In genomic region chr2:145730905-145731304, GRCm38 (mm10) we compare ENCODE assay signal across 24 mouse cellular contexts.
"Had no signal": no experiment of that assay in that cellular context is flagged by ENCODE, and none has a peak within 500 bp of the region (broad histone marks: within the 10 kb centered on the region; RNA-seq: fewer than 3 reads in every experiment).

No protein-coding gene starts in this region.

- DNase-seq: gastrocnemius, postnatal 14 days; gastrocnemius, postnatal 36 days; heart, adult 2 months; heart, postnatal 10 days; heart, postnatal 4 days; kidney, adult 18-20 months; kidney, adult 8-10 months; kidney, postnatal 10 days; kidney, postnatal 25 days; kidney, postnatal 4 days; layer of hippocampus, postnatal 36 days; left cerebral cortex, postnatal 4 days had no signal

- H3K36me3 ChIP-seq: heart, embryonic 12.5 days; hindbrain, embryonic 10.5 days; hindbrain, embryonic 12.5 days; intestine, embryonic 15.5 days; limb, embryonic 13.5 days; limb, embryonic 15.5 days; liver, embryonic 12.5 days had no signal

- H3K4me1 ChIP-seq: heart, embryonic 12.5 days; hindbrain, embryonic 10.5 days; hindbrain, embryonic 12.5 days; intestine, embryonic 15.5 days; limb, embryonic 15.5 days; liver, embryonic 12.5 days had no signal

- H3K27me3 ChIP-seq: heart, embryonic 12.5 days; hindbrain, embryonic 12.5 days; intestine, embryonic 15.5 days; limb, embryonic 13.5 days; limb, embryonic 15.5 days; liver, embryonic 12.5 days had no signal

- ATAC-seq: hindbrain, embryonic 16.5 days; intestine, embryonic 15.5 days; intestine, postnatal 0 days; liver, embryonic 12.5 days had no signal

- H3K4me2 ChIP-seq: heart, embryonic 12.5 days; hindbrain, embryonic 12.5 days; hindbrain, embryonic 14.5 days; intestine, embryonic 15.5 days; limb, embryonic 13.5 days; limb, embryonic 15.5 days; liver, embryonic 12.5 days had no signal

- H3K9ac ChIP-seq: heart, embryonic 12.5 days; hindbrain, embryonic 12.5 days; hindbrain, embryonic 14.5 days; intestine, embryonic 15.5 days; limb, embryonic 13.5 days; limb, embryonic 15.5 days; liver, embryonic 12.5 days; liver, embryonic 14.5 days had no signal

- H3K9me3 ChIP-seq: heart, embryonic 12.5 days; hindbrain, embryonic 10.5 days; hindbrain, embryonic 12.5 days; intestine, embryonic 15.5 days; limb, embryonic 13.5 days; limb, embryonic 15.5 days; liver, embryonic 12.5 days had no signal

- H3K27ac ChIP-seq: heart, adult 2 months; hindbrain, embryonic 10.5 days; hindbrain, embryonic 12.5 days; hindbrain, embryonic 14.5 days; intestine, embryonic 15.5 days; layer of hippocampus, adult 2 months; limb, embryonic 13.5 days; limb, embryonic 15.5 days; liver, embryonic 12.5 days; liver, embryonic 14.5 days had no signal

- H3K4me3 ChIP-seq: heart, adult 2 months; heart, embryonic 12.5 days; hindbrain, embryonic 10.5 days; hindbrain, embryonic 12.5 days; intestine, embryonic 15.5 days; layer of hippocampus, adult 2 months; limb, embryonic 13.5 days; limb, embryonic 15.5 days; liver, embryonic 12.5 days had no signal
